Mouse (Mus musculus): ENCODE data around the gene Cavin1. TPM values are rescaled to one million over a fixed set of nuclear protein-coding genes. Genes with fewer than 3 reads are reported as not detected.

Gene Cavin1
- polyA plus RNA-seq, 1 experiment: 35.0 TPM

- Histone ChIP-seq H3K4me1 (ENCODE audit: control insufficient read depth, insufficient read depth, low read length) (no peaks in the 10 kb centered on the region), H3K4me3 (ENCODE audit: insufficient read depth, low read depth, low read length) (peak overlapping the region; percentile 90), H3K27me3 (replicated peaks; ENCODE audit: control insufficient read depth, insufficient read depth, low read length) (no peaks in the 10 kb centered on the region), H3K27ac (ENCODE audit: insufficient read depth, low read depth, low read length) (peak overlapping the region; percentile 79), H3K36me3 (ENCODE audit: control insufficient read depth, insufficient read depth, low read length) (no peaks in the 10 kb centered on the region)
- DNase-seq: no peak
- WGBS: 8% methylated on average over 31 of the region's 35 CpGs
- no peak for TF ChIP-seq CTCF (conservative IDR thresholded peaks at IDR 0.05; ENCODE audit: insufficient read depth, insufficient read length, low read depth, low read length)
- no peak for TF ChIP-seq POLR2A (IDR thresholded peaks at IDR 0.05; ENCODE audit: low read depth, low read length)
Measured at GRCm38 (mm10) chr11:100969189-100969743, 1.4 kb downstream of the Cavin1 start.

GRCm38 (mm10) chr11:100968501-100968900, 2.2 kb downstream of the Cavin1 start:
- 72% methylated on average over 5 of the region's 5 CpGs for WGBS
- peak overlapping the region; percentile 90 for H3K4me3 ChIP-seq (ENCODE audit: insufficient read depth, low read depth, low read length)
- H3K36me3 ChIP-seq (ENCODE audit: control insufficient read depth, insufficient read depth, low read length): no peaks in the 10 kb centered on the region
- no peak for TF ChIP-seq POLR2A (IDR thresholded peaks at IDR 0.05; ENCODE audit: low read depth, low read length)
- no peak for TF ChIP-seq CTCF (conservative IDR thresholded peaks at IDR 0.05; ENCODE audit: insufficient read depth, insufficient read length, low read depth, low read length)
- no peaks in the 10 kb centered on the region for H3K4me1 ChIP-seq (ENCODE audit: control insufficient read depth, insufficient read depth, low read length)
- H3K27me3 ChIP-seq (replicated peaks; ENCODE audit: control insufficient read depth, insufficient read depth, low read length): no peaks in the 10 kb centered on the region
- DNase-seq: no peak
- H3K27ac ChIP-seq (ENCODE audit: insufficient read depth, low read depth, low read length): no peak overlapping the region

DNA sequence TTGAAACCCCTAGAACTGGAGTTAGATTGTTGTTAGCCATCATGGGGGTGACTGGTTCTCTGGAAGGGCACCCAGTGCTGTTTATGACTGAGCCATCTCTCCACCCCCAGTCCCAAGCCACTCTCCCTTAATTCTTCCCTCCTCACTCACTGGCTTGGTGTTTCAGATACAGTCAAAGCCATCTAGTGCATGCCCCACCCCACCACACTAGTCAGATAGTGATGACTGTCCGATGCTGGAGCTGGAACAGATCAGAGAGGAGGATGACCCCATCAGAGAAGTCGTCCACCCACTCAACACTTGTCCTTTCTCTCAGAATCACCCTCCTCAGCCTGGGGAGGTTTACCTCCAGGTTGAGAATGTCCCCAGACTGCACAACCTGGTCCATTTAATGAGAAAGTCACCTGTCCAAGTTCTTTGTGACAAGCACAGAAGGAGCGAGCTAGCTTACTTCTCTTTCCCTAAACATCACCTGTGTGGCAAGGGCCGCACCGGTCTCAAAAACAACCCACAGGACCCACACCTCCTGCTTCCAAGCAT, 2.7 kb downstream of the Cavin1 start:
- no peaks in the 10 kb centered on the region for H3K4me1 ChIP-seq (ENCODE audit: control insufficient read depth, insufficient read depth, low read length)
- TF ChIP-seq CTCF (conservative IDR thresholded peaks at IDR 0.05; ENCODE audit: insufficient read depth, insufficient read length, low read depth, low read length) (no peak), POLR2A (IDR thresholded peaks at IDR 0.05; ENCODE audit: low read depth, low read length) (no peak)
- H3K4me3 ChIP-seq (ENCODE audit: insufficient read depth, low read depth, low read length): no peak overlapping the region
- WGBS: 82% methylated on average over 5 of the region's 5 CpGs
- no peak overlapping the region for H3K27ac ChIP-seq (ENCODE audit: insufficient read depth, low read depth, low read length)
- H3K36me3 ChIP-seq (ENCODE audit: control insufficient read depth, insufficient read depth, low read length): no peaks in the 10 kb centered on the region
- H3K27me3 ChIP-seq (replicated peaks; ENCODE audit: control insufficient read depth, insufficient read depth, low read length): no peaks in the 10 kb centered on the region
- DNase-seq: no peak

DNA sequence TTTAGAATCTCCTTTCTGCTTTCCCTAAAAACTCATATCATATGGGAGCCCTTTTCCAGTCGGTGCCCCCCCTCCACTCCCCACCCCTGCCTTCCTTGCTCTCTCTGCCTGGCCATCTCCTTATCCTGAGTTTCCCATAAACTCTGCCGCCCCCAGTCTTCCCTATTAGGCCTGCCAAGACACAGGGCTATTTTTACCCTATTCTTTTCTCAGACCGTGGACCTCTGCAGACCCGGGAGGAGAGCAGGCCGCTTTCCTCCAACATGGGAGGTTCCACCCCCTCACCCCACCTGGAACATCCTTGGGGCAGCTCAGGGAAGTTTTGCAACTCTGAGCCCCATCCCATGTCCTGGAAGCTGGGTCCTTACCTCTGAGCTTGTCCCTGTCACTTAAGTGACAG, 3.3 kb downstream of the Cavin1 start:
- DNase-seq: no peak
- Histone ChIP-seq H3K4me3 (ENCODE audit: insufficient read depth, low read depth, low read length) (no peak overlapping the region), H3K27ac (ENCODE audit: insufficient read depth, low read depth, low read length) (no peak overlapping the region), H3K36me3 (ENCODE audit: control insufficient read depth, insufficient read depth, low read length) (no peaks in the 10 kb centered on the region), H3K27me3 (replicated peaks; ENCODE audit: control insufficient read depth, insufficient read depth, low read length) (no peaks in the 10 kb centered on the region), H3K4me1 (ENCODE audit: control insufficient read depth, insufficient read depth, low read length) (no peaks in the 10 kb centered on the region)
- no peak for TF ChIP-seq CTCF (conservative IDR thresholded peaks at IDR 0.05; ENCODE audit: insufficient read depth, insufficient read length, low read depth, low read length)
- no peak for TF ChIP-seq POLR2A (IDR thresholded peaks at IDR 0.05; ENCODE audit: low read depth, low read length)
- WGBS: 53% methylated on average over 5 of the region's 5 CpGs

- 76% methylated on average over 6 of the region's 6 CpGs for WGBS
- Histone ChIP-seq H3K27me3 (replicated peaks; ENCODE audit: control insufficient read depth, insufficient read depth, low read length) (no peaks in the 10 kb centered on the region), H3K4me3 (ENCODE audit: insufficient read depth, low read depth, low read length) (no peak overlapping the region), H3K4me1 (ENCODE audit: control insufficient read depth, insufficient read depth, low read length) (no peaks in the 10 kb centered on the region), H3K27ac (ENCODE audit: insufficient read depth, low read depth, low read length) (no peak overlapping the region), H3K36me3 (ENCODE audit: control insufficient read depth, insufficient read depth, low read length) (no peaks in the 10 kb centered on the region)
- no peak for DNase-seq
- TF ChIP-seq POLR2A (IDR thresholded peaks at IDR 0.05; ENCODE audit: low read depth, low read length) (no peak), CTCF (conservative IDR thresholded peaks at IDR 0.05; ENCODE audit: insufficient read depth, insufficient read length, low read depth, low read length) (no peak)
Measured at GRCm38 (mm10) chr11:100965760-100966159, 4.9 kb downstream of the Cavin1 start.

DNA sequence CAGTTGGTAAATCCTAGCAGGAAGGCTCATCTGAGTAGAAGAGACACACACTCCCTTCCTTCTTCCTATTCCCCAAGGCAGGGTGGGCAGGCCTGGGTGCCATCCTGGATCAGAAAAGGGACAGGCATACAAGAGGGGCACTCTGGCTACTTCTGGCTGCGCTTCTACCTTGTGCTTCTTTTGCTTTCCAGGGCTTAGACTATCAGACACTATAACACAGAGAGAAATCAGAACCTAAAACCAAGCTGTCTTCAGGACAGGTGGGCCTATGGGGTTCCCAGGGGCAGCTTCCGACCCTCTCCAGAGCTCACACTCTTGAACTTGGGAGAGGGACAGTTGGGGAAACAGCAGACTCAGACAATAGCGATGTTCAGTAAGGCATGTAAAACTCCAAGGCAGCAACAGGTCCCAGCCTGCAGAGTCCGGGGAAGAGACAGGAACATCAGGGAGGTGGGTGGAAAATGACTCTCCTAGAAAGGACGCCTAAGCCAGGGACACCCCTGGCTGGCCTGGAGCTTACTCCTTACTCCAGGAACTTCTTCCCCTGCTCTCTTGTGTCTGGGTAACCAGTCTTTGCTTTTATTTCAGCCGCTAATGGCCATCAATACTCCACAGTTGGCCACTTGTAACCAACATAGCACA, 5.7 kb downstream of the Cavin1 start:
- DNase-seq: no peak
- no peaks in the 10 kb centered on the region; the same call in 1 of the 2 replicates for H3K4me1 ChIP-seq (ENCODE audit: control insufficient read depth, insufficient read depth, low read length)
- WGBS: 88% methylated on average over 6 of the region's 6 CpGs
- TF ChIP-seq CTCF (conservative IDR thresholded peaks at IDR 0.05; ENCODE audit: insufficient read depth, insufficient read length, low read depth, low read length) (no peak), POLR2A (IDR thresholded peaks at IDR 0.05; ENCODE audit: low read depth, low read length) (no peak)
- H3K4me3 ChIP-seq (ENCODE audit: insufficient read depth, low read depth, low read length): no peak overlapping the region
- H3K36me3 ChIP-seq (ENCODE audit: control insufficient read depth, insufficient read depth, low read length): no peaks in the 10 kb centered on the region
- no peak overlapping the region for H3K27ac ChIP-seq (ENCODE audit: insufficient read depth, low read depth, low read length)
- H3K27me3 ChIP-seq (replicated peaks; ENCODE audit: control insufficient read depth, insufficient read depth, low read length): no peaks in the 10 kb centered on the region

- Histone ChIP-seq H3K27me3 (replicated peaks; ENCODE audit: control insufficient read depth, insufficient read depth, low read length) (no peaks in the 10 kb centered on the region), H3K4me3 (ENCODE audit: insufficient read depth, low read depth, low read length) (no peak overlapping the region), H3K36me3 (ENCODE audit: control insufficient read depth, insufficient read depth, low read length) (no peaks in the 10 kb centered on the region), H3K4me1 (ENCODE audit: control insufficient read depth, insufficient read depth, low read length) (no peaks in the 10 kb centered on the region; the same call in 1 of the 2 replicates), H3K27ac (ENCODE audit: insufficient read depth, low read depth, low read length) (no peak overlapping the region)
- WGBS: 91% methylated on average over 7 of the region's 7 CpGs
- no peak for DNase-seq
- TF ChIP-seq CTCF (conservative IDR thresholded peaks at IDR 0.05; ENCODE audit: insufficient read depth, insufficient read length, low read depth, low read length): no peak
- no peak for TF ChIP-seq POLR2A (IDR thresholded peaks at IDR 0.05; ENCODE audit: low read depth, low read length)
Measured at GRCm38 (mm10) chr11:100964180-100964579, 6.5 kb downstream of the Cavin1 start.

Measured in kidney, adult 2 months (tissue).